Mouse (Mus musculus): Measurements from ENCODE around the gene Olfr1392.
"Not testable (repeated sequence)": the region's sequence is repeated elsewhere in the genome, so short reads cannot be mapped to it uniquely, and the experiment has no call there.

Olfr1392 gene

GRCm38 (mm10) chr11:49252048-49252447 is 33.0 kb upstream of the Olfr1392 start:
- no peak for DNase-seq (ENCODE audit: low spot score)

- no peak for DNase-seq (ENCODE audit: low spot score)
Observed at GRCm38 (mm10) chr11:49253035-49253434, 32.0 kb upstream of the Olfr1392 start.

- DNase-seq (ENCODE audit: low spot score) = no peak
Observed at GRCm38 (mm10) chr11:49259296-49259695, 25.8 kb upstream of the Olfr1392 start.

- no peak for DNase-seq (ENCODE audit: low spot score)
Observed at GRCm38 (mm10) chr11:49259829-49260228, 25.3 kb upstream of the Olfr1392 start.

- no peak for DNase-seq (ENCODE audit: low spot score)
Observed at GRCm38 (mm10) chr11:49260598-49261312, 24.3 kb upstream of the Olfr1392 start.

- DNase-seq (ENCODE audit: low spot score) = no peak
Observed at GRCm38 (mm10) chr11:49261313-49261855, 23.7 kb upstream of the Olfr1392 start.

- no peak for DNase-seq (ENCODE audit: low spot score)
Observed at GRCm38 (mm10) chr11:49262286-49262685, 22.8 kb upstream of the Olfr1392 start.

- no peak for DNase-seq (ENCODE audit: low spot score)
Observed at GRCm38 (mm10) chr11:49263149-49263548, 21.9 kb upstream of the Olfr1392 start.

GRCm38 (mm10) chr11:49264081-49264480 is 21.0 kb upstream of the Olfr1392 start:
- no peak for DNase-seq (ENCODE audit: low spot score)

GRCm38 (mm10) chr11:49264622-49265021 is 20.5 kb upstream of the Olfr1392 start:
- no peak for DNase-seq (ENCODE audit: low spot score)

- DNase-seq (ENCODE audit: low spot score) = no peak
Observed at GRCm38 (mm10) chr11:49265101-49265500, 20.0 kb upstream of the Olfr1392 start.

- no peak for DNase-seq (ENCODE audit: low spot score)
Observed at GRCm38 (mm10) chr11:49266671-49267070, 18.4 kb upstream of the Olfr1392 start.

- DNase-seq (ENCODE audit: low spot score) = no peak
Observed at GRCm38 (mm10) chr11:49267316-49267715, 17.8 kb upstream of the Olfr1392 start.

- DNase-seq (ENCODE audit: low spot score) = no peak
Observed at GRCm38 (mm10) chr11:49267970-49268579, 17.0 kb upstream of the Olfr1392 start.

- no peak for DNase-seq (ENCODE audit: low spot score)
Observed at GRCm38 (mm10) chr11:49269761-49270160, 15.3 kb upstream of the Olfr1392 start.

- DNase-seq (ENCODE audit: low spot score) = no peak
Observed at GRCm38 (mm10) chr11:49270368-49270767, 14.7 kb upstream of the Olfr1392 start.

- peak; percentile 86 for DNase-seq (ENCODE audit: low spot score)
Observed at GRCm38 (mm10) chr11:49271334-49271733, 13.7 kb upstream of the Olfr1392 start.

- no peak for DNase-seq (ENCODE audit: low spot score)
Observed at GRCm38 (mm10) chr11:49273834-49274519, 11.1 kb upstream of the Olfr1392 start.

GRCm38 (mm10) chr11:49278222-49278621 is 6.9 kb upstream of the Olfr1392 start, which contains the start of gene Olfr1393:
Olfr1393 (plus strand) TSS chr11:49278304.
- DNase-seq (ENCODE audit: low spot score) = no peak

GRCm38 (mm10) chr11:49287251-49287650 is 2.2 kb downstream of the Olfr1392 start:
- no peak for DNase-seq (ENCODE audit: low spot score)

GRCm38 (mm10) chr11:49292777-49293176 is 7.7 kb downstream of the Olfr1392 start:
- no peak for DNase-seq (ENCODE audit: low spot score)

GRCm38 (mm10) chr11:49304441-49304840 is 19.4 kb downstream of the Olfr1392 start, which contains the start of gene Olfr10:
Olfr10 (plus strand) TSS chr11:49304741.
- DNase-seq (ENCODE audit: low spot score) = no peak

- not testable (repeated sequence) for DNase-seq (ENCODE audit: low spot score)
Observed at GRCm38 (mm10) chr11:49308547-49308946, 23.5 kb downstream of the Olfr1392 start.
